Mouse (Mus musculus) megakaryocyte, embryonic 14.5 days (primary cell): ENCODE results near the gene Olfr1217.

ENCODE experiments used
- FLI1 ChIP-seq: IDR thresholded peaks from 2 replicates; pipeline ENCODE4 v1.6.1; 2012; ENCODE audit warnings: low read length, inconsistent platforms, mixed read lengths
- GATA1 ChIP-seq: IDR thresholded peaks from 3 replicates; pipeline ENCODE4 v1.6.1; 2012; ENCODE audit warnings: mixed read lengths, low read length, inconsistent platforms, borderline replicate concordance

GRCm38 (mm10) chr2:89018240-89018639 is 13.6 kb downstream of the Olfr1217 start, which contains the start of gene Olfr1216:
- TF ChIP-seq GATA1 (no peak), FLI1 (no peak)
